Mouse (Mus musculus) gastrocnemius, postnatal 25 days (tissue): ENCODE measurements around the gene Nlrc5. TPM values are rescaled to one million over a fixed set of nuclear protein-coding genes. Genes with fewer than 3 reads are reported as not detected.

Experiments used
- DNase-seq: peaks from one replicate; pipeline ENCODE4 v3.0.0; 2022
- total RNA-seq, 2 experiments: library from RNA; stranded (reverse); gene quantifications; 1 replicate in 1 of 2; 2 replicates in 1 of 2; pipeline ENCODE4 v1.2.3; 2021

The Nlrc5 gene
- total RNA-seq, 2 experiments from 2014 or later = 0.20 to 1.3 TPM

DNA sequence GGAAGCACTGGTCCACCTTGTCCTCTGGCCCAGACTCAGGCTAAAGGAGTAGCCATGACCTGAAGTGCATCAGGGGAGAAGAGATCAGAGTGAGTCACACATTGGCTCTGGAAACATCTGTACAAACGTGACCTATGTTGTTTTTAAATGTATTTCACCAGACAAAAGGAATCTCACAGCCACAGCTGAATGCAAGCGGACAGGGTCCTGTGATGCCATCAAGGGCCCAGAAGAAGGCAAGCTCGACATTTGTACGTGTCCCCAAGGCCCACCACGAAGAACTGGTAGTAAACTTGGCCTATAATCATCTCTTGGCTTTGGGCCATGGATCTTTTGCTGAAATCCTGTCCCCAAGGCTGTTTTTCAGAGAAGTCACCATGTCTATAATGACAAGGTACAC lies 35.5 kb downstream of the Nlrc5 start:
- no peak for DNase-seq

DNA sequence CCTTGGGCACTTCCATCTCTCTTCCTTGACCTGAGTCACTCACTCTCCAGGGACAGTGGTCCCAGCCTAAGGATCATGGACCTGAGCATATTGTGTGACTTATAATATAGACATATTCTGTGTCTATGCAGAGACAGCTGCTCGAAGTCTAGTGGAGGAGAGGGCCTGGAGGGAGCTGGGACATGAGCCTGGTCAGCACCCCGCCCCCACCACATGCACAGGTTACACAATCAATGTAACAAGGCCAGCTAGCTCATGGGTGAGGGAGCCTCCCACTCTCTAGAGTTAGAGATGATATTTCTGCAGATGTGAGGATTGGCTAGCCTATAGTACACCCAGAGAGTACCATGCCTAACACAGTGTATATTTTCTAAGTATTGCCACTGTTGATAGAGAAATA lies 36.6 kb downstream of the Nlrc5 start:
- no peak for DNase-seq

DNA sequence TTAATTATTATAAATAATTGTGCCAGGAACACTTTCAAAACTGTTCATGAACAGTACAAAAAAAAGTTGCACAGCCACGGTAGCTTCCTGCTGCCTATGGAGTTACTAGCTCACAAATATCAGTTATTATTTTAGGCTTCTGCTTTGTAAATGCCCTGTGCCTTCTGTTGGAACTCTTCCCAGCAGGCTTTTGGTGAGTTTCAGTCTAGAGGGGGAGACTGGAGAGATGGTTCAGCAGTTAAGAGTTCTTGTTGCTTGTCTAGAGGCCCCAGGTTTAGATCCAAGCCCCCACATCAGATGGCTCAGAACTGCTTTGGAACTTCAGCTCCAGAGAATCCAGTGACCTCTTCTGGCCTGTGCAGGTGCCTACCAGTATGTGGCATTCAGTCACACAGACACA lies 37.1 kb downstream of the Nlrc5 start:
- DNase-seq = no peak

DNA sequence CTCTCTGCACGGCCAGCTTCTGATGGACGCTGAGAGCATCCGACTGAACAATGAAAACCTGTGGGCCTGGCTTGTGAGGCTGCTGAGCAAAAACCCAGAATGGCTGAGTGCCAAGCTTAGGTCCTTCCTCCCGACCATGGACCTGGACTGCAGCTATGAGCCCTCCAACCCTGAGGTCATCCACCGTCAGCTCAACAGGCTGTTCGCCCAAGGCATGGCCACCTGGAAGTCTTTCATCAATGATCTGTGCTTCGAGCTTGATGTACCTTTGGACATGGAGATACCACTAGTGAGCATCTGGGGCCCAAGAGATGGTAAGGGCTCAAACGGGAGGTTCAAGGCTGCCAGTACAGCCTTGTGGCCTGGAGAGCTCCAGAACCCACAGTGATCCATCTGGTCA lies 38.6 kb downstream of the Nlrc5 start:
- DNase-seq = no peak

DNA sequence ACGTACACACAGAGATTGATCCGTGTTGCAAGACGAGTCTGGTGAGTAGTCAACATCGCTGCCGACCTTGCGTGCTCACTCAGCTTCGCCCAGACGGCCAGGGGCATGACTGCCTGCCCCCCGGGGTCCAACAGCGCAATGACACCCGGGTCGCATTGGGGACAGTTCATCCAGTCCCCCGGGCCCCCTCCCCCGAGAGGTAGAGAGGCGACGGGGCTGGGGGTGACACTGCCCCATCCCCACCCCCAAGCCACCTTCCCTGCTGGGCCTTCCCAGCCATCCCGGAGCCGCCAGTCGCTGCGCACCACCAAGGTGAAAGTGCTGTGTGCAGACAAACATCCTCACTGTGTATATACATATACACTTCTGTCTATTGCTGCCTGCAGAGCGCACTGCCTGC lies 39.3 kb downstream of the Nlrc5 start:
- DNase-seq = no peak

DNA sequence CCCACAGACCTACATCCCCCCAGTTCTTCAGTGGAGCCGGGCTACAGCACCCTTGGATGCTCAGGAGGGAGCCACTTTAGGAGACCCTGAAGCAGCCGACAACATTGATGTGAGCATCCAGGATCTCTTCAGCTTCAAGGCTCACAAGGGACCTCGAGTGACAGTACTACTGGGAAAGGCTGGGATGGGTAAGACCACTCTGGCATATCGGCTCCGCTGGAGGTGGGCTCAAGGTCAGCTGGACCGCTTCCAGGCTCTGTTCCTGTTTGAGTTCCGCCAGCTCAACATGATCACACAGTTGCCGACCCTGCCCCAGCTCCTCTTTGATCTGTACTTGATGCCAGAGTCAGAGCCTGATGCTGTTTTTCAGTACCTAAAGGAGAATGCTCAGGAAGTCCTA lies 41.6 kb downstream of the Nlrc5 start:
- DNase-seq = no peak

DNA sequence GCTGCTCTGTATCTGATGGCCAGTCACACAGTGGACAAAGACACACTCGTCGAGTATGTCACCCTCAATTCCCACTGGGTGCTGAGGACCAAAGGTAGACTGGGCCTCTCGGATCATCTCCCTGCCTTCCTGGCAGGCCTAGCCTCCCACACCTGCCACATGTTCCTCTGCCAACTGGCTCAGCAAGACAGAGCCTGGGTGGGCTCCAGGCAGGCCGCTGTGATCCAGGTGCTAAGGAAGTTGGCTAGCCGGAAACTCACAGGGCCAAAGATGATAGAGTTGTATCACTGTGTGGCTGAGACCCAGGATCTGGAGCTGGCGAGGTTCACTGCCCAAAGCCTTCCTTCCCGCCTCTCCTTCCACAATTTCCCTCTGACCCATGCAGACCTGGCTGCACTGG lies 42.7 kb downstream of the Nlrc5 start:
- DNase-seq = no peak

DNA sequence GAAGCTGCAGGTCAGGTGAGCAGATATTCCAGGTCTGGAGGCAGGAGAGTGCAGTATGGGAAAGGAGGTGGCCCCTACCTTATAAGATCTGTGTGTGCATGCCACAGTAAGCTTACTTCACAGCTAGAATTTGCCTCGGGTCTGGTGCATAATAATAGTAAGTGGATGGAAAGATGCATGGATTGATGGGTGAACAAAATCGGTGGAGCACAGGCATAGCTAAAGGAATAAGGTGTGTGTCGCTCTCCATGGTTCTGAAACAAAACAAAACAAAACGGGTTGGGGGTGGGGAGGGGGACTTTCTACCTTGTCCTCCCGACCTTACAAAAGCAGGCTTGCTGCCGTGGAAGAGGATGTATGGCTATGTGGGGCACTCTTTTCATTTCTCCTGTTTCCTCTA lies 47.9 kb downstream of the Nlrc5 start:
- DNase-seq = no peak

DNA sequence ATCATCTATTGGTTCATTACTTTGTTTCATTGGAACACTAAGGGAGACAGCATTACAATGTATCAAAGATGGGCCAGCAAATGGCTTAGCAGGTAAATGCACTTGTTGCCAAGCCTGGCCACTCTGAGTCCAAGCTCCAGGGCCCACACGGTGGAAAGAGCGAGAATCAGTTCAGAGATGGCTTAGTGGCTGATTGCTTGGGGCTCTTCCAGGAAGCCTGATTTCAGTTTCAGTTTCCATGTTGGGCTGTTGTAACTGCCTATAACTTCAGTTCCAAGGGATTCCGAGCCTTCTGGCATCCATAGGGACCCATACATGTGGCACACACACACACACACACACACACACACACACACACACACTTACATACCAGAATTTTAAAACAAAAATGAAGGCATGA lies 51.1 kb downstream of the Nlrc5 start:
- DNase-seq = no peak

DNA sequence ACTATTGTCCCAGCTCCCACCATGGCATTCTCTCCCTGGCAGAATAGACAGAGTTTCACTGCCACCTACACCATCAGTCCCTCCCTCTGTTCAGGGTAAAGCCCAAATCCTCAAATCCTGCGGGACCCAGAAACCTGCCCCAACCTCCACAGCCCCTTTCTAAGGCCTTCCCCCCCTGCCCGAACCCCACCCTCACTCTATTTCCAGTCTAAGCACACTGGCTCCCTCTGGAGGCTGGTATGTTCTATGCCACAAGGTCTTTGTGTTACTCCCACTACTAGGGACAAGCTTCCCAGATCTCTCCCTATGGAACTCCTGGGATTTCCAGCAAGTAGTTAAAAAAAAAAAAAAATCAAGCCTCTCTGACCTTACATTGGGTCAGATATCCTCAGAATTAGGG lies 51.7 kb downstream of the Nlrc5 start:
- DNase-seq = peak; percentile 31

DNA sequence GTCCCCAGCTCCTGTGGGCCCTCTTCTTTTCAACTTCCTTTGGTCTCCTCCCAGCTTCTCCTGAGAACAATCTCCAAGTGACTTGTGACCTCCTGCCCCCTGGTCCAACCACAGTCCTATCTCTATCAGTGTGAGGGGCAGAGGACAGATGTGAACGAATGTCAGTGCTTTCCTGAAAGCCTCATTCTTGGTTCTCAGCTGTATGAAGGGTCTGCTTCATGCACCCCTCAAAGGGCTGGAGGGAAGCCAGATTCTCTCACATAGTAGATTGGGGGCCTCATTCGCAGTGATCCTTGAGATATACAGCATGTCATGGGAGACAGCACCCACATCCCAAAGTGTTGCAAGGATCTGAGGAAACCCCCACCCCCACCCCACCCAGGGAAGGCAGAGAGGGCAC lies 53.9 kb downstream of the Nlrc5 start:
- no peak for DNase-seq

DNA sequence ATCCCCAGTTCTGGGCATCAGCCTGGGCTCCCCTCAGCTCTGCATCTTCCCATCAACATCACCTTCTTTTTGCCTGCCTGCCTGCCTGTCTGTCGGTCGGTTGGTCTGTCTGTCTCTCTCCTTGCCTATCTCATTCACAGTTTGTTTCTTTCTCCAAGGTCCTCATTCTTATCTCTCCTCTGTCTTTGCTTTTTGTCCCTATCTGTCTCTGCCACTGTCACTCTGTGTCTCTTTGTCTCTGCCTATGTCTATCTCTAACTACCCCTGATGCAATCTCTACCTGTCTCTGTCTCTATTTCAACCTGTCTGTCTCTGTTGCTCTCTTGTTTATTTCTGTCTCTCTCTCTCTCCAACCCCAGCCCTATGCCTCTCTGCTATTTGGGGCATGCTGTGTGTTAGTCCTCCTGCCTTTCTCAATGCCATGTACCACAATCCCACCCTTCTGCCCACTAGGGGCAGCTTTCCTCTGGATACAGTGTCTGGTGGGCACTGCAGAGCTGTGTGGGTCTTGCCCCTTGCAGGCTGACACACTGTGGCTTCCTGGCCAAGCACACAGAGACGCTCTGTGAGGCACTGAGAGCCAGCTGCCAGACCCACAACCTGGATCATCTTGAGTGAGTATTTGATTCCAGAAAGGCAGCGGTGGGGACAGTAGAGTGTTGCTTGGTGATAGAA lies 55.8 kb downstream of the Nlrc5 start:
- DNase-seq = no peak

DNA sequence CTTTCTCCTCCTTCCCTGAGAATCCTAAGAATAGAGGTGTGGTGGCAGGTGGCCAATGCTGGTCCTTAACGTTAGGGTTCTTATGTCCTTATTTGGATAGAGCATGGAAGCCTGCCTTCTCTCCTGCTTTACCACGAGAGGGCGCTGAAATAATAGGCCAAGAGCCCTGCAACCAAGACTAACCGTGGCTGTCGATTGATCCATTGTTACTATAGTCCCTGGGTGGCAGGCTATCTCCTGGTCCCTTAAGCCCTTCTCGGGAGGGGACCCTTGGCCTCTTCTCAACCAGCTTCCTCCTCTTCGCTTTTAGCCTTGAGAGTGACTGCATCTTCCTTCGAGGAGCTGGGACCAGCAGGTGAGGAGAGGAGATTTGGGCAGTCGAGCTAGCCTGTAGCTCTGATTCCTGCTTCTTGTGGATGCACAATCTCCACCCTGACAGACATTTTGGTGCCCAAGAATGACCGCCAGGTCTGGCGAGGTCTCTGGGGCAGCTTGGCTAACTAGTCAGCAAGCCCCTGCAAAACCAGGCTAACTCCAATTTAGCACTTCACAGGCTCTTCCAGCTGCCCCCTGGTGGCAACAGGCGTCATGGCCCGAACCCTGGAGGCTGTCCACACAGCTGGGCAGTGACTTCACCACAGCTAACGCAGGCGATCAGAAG lies 58.0 kb downstream of the Nlrc5 start:
- peak; percentile 60 for DNase-seq

DNA sequence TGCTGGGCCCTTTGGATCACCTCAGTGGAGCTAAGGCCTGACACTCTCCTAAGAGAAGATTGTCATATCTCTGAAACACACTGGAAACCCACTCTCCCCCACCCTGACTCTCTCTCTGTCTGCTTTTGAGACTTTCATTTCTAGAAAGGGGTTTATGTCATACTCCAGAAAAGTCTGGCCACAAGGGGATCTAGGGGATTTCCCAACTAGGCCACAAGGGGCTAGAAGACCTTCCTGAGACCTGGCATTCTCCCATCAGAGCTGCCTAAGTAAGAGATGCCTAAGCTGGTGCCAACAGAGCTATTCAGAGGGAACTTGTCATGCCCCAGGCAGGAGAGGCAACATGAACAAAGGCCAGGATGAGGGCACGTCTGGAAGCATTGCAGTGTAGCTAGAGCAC lies 59.1 kb downstream of the Nlrc5 start:
- no peak for DNase-seq

DNA sequence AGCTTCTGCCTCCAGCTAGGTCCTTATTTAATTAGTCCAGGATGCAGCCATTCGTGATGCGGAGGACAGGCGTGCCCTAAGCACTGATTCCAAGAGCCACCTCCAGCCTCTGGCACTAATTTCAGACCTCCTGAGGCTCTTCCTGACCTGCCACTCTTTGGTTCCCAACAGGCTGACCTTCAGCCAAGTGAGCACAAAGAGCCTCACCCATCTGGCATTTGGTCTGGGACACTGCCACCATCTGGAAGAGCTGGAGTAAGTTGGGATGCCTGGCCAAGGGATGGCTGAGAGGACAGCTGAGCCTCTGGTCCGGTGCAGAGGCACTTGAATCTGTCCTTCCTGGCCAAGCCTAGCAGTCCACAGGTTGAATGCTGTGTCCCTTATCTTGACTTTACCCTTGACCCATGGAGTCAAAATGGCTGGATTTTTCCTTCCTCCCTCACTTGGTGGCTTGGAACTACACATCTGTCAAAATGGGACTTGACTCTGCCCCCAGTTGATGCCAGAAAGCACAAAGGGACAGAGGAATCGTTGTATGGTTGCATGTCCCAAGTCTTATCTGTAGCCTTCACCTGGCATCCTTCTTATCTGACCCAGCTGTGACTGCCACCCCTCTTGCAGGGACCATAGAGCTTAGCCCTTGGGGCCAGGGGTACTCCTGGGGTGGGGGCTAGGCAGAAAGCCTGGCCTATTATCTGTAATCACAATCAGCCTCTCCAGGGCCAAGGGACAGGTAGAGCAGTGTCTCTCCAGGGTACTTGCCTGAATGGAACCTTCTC lies 81.5 kb downstream of the Nlrc5 start:
- no peak for DNase-seq

DNA sequence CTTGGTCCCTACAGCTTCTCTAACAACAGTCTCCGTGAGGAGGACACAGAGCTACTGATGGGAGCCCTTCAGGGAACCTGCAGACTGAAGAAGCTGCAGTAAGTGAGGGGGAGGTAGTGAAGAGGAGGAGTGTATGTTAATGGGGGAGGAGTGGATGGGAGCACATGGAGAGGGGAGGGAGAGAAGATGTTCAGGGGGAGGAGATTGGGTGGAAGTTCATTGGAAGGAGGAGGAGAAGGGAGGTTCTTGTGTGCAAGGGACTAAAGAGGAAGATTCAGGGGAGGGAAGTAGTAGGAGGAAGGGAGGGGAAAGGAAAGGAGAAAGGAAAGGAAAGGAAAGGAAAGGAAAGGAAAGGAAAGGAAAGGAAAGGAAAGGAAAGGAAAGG lies 82.0 kb downstream of the Nlrc5 start:
- no peak for DNase-seq

DNA sequence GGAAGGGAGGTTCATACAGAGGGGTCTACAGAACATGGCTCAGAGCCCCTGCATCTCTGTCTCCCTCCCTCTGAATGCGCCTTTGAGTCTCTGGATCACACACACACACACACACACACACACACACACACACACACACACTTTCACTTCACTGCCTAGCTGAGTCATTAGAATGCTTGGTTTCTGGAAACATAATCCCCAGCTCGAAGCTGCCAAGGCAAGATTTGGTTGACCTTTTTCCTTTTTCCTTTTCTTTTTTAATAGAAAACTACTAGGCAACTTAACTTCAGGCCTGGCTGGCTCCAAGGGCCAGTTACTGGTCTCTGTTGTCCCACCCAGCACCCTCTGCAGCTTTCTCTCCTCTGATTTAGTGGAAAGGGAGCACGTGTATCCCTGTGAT lies 82.6 kb downstream of the Nlrc5 start:
- peak; percentile 41 for DNase-seq

DNA sequence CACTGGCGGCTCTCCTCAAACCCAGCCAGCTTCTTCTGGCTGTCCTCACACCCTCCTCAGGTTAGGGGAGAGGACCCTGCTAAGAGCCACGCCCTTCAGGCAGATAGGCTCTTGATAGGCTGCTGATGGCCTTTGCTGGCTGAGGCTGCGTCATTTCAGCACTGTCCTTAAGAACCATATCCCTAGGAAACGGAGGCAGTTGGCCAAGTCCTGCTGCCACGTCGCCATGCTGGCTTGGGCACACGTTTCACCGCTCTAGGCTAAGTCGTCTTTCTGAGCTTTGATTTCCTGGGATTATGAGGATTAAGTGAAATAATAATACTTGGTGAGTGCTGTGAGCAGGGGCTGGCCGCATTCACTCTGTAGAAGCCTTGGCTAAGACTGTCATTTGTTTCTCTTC lies 84.2 kb downstream of the Nlrc5 start:
- no peak for DNase-seq

DNA sequence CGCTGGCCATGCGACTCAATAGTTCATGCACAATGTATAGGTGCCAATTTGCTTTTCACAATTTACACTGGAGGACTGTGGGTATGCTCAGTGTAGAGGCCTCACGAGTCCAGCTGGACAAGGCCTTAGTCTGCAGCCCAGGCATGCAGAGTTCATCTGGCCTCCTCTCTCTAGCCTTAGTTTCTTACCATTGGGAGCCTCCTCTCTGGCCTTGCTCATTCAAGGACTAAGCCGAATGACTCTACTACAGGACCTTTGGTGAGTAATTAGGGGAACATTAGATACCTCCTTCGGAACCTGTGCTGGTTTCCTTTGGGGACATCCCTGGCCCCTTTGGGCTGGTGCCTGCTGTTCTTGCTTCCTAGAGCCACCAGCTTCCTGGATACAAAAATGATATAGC lies 84.9 kb downstream of the Nlrc5 start:
- no peak for DNase-seq

DNA sequence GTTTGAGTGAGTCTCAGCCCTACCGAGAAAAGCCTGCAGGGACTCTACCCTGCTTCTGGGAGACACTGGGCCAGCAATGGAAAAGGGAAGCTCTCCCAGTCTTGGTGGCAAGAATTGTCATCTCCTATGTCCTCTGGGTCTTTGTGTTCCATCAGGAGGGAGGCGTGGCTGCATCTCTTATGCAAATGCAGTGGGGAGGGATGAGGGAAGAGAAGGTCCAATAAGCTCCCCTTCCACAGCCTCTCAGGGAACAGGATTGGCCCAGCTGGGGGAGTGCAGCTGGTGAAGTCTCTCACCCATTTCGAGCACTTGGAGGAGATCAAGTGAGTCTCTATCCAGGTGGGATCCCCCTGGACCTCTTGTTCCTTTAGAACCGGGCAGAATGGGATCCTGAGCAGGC lies 87.3 kb downstream of the Nlrc5 start:
- no peak for DNase-seq

DNA sequence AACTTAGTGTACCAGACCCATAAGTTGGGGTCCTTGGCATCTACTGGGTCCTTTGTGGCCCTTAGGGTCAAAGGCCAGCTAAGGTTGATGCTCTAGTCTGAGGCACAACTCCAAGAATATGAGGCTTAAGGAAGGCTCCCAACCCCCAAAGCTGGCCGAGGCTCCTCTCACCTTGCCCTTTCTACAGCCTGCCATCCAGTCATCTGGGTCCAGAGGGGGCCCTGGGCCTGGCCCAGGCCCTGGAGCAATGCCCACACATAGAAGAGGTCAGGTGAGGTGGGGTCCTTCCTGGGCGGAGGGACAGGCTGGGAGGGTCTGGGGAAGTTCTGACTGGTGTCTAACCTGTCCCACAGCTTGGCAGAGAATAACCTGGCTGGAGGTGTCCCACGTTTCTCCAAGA lies 88.3 kb downstream of the Nlrc5 start:
- no peak for DNase-seq

DNA sequence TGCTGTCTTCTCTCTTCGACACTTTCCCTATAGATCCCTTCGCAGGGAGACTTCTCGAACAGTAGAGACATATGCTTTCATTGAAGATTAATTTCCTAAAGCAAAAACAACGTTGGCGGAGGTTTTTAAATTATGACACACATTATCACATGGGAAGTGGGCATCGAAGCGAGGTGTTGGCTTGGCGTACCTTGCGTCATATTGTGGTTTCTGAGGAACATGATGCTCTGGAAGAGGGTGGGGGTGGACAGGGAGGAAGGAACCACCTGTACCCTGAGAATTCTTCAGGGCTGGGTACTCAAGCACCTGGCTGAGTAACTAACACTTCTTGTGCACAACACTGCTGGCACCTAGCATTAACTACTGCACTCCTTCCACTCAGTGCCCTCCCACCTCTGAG lies 90.4 kb downstream of the Nlrc5 start:
- DNase-seq = no peak

DNA sequence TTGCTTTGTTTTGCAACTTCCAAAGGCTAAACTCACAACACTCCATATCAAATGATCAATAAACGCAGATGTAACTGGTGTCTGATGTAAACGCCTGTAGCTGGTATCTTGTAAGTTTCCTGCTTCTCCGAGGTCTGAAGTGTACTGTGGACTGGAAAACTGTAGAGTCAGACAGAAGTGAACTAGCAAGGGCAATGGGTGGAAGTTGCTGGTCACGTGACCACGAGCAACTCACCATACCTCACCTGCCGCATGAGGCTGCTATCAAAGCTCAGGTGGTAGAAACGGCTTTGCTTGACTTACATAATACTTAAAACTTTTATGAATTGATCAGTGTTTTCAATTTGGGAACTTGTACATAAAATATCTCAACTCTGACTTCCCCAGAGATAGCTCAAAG lies 93.0 kb downstream of the Nlrc5 start:
- no peak for DNase-seq

DNA sequence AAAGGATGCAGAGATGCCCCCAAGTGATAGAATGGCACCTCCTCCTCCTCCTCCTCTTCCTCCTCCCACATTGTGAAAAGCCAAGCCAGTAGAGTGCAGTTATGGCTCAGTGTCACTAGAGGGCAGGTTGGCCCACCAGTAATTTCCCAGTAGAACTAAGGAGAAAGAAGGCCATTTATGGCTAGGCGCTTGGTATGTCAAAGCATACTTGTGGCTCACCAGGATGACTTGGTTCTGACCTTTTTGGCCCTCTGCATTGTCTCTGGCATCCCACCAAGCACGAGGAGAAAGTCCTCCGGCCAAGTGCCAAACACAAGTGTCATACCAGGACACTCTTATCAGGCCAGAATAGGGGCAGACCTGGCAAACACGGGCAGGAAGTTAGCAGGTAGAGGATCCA lies 94.1 kb downstream of the Nlrc5 start:
- DNase-seq = peak; percentile 31
